In the genomic region with DNA sequence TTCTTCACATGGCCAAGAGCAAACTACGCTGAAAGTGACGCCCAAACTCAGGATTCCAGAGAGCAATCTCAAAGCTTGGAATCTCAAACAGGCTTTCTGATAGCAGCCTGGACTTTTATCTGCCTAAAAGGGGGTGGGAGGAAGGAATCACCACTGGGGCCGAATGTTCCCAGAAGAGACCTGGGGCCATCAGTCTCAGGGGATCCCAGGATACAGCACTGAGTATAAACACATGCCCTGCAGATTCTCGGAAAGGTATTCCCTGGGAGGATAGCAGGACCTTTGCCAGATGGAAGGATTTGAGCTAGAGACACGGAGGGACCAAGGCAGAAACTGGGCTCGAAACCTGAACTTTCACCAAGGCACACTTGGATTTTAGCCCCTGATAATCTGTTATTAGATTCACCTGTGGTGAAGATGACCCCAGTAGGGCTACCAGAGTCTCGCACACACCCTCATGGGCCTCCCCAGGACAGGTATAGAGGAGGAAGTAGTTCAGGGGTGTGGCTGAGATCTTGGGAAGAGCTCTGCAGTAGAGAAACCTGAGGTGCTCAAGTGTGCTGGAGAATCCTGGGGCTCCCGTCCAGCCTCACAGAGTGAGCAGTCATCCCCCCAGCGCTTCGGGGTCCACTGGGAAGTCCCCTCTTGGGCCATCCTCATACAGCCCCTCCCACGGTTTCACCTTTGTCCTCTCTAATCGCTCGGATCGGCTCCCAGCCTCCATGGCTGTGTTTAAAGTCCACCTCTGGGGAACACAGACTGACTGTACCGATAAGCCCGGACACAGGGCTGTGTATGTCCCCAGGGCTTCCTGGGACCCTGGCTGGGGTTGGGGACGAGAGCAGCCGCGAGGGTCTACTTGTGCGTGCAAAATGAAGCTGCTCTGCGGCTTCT, we compare ENCODE assay signal across 19 mouse cellular contexts. TPM values are rescaled to one million over a fixed set of nuclear protein-coding genes. Genes with fewer than 3 reads are reported as not detected.
DNase-seq lines count a peak whose midpoint lies in the region; ATAC-seq lines count a peak whose summit lies in the region.
"Had no signal": no experiment of that assay in that cellular context is flagged by ENCODE, and none has a peak within 500 bp of the region (broad histone marks: within the 10 kb centered on the region; RNA-seq: fewer than 3 reads in every experiment).

Gene Pla2g12b, plus strand, starts transcription at position 762 of the 894 bp plus-strand sequence.

- H3K4me1 ChIP-seq in heart, embryonic 13.5 days = peaks cover 17% of the 10 kb centered on the region
- H3K4me1 ChIP-seq in stomach, embryonic 14.5 days (ENCODE audit: control insufficient read depth, insufficient read depth, low read length) = no peaks in the 10 kb centered on the region
- H3K4me1 ChIP-seq: embryonic facial prominence, embryonic 15.5 days; midbrain, embryonic 13.5 days had no signal

- peak within 1 kb of the TSS; percentile 22 for H3K4me3 ChIP-seq in heart, embryonic 13.5 days
- no peak within 1 kb of the TSS for H3K4me3 ChIP-seq in stomach, embryonic 14.5 days (ENCODE audit: low read depth, low read length)
- H3K4me3 ChIP-seq: embryonic facial prominence, embryonic 15.5 days; midbrain, embryonic 13.5 days had no signal

- peak within 1 kb of the TSS; percentile 37 for H3K9ac ChIP-seq in heart, embryonic 13.5 days
- no peak within 1 kb of the TSS for H3K9ac ChIP-seq in stomach, embryonic 14.5 days (replicated peaks; ENCODE audit: low read depth, low read length)
- H3K9ac ChIP-seq: embryonic facial prominence, embryonic 15.5 days; forebrain, postnatal 0 days; midbrain, embryonic 13.5 days had no signal

- 41% methylated on average over 21 of the region's 21 CpGs for WGBS in heart, embryonic 13.5 days
- WGBS in stomach, embryonic 14.5 days = 57% methylated on average over 21 of the region's 21 CpGs

- H3K9me3 ChIP-seq in heart, embryonic 13.5 days = 0 out of 2 replicates have a peak, but pooled peaks cover 3% of the 10 kb centered on the region
- H3K9me3 ChIP-seq in stomach, embryonic 14.5 days (ENCODE audit: control insufficient read depth, low read depth, low read length) = no peaks in the 10 kb centered on the region
- H3K9me3 ChIP-seq: embryonic facial prominence, embryonic 15.5 days had no signal

- H3K27ac ChIP-seq in heart, embryonic 13.5 days (replicated peaks) = peak within 1 kb of the TSS; percentile 13; the same call in 1 of the 2 replicates
- H3K27ac ChIP-seq in stomach, embryonic 14.5 days (ENCODE audit: low read length) = no peak within 1 kb of the TSS; the same call in 1 of the 2 replicates
- H3K27ac ChIP-seq: embryonic facial prominence, embryonic 15.5 days; hindbrain, postnatal 0 days; kidney, postnatal 0 days; macrophage; midbrain, embryonic 13.5 days had no signal

- DNase-seq in heart, postnatal 25 days (ENCODE audit: low spot score) = no peak
- peak; percentile 50 for DNase-seq in liver
- no peak for DNase-seq in spleen, postnatal 14 days (ENCODE audit: low spot score in 2 of 2)
- DNase-seq in embryo, embryonic 11 days = no peak
- DNase-seq: forebrain, postnatal 0 days; gastrocnemius, postnatal 14 days; lung, adult 2 months had no signal

- H3K4me2 ChIP-seq in heart, embryonic 13.5 days = peak within 1 kb of the TSS; percentile 60
- 0 out of 2 replicates have a peak within 1 kb of the TSS, but pooled peaks have one; percentile 3 for H3K4me2 ChIP-seq in stomach, embryonic 14.5 days (replicated peaks; ENCODE audit: low read depth, low read length)
- H3K4me2 ChIP-seq: embryonic facial prominence, embryonic 15.5 days; midbrain, embryonic 13.5 days had no signal

- no peaks in the 10 kb centered on the region for H3K27me3 ChIP-seq in heart, embryonic 13.5 days (replicated peaks)
- H3K27me3 ChIP-seq in stomach, embryonic 14.5 days (ENCODE audit: control insufficient read depth, insufficient read depth, low read length) = no peaks in the 10 kb centered on the region
- H3K27me3 ChIP-seq: embryonic facial prominence, embryonic 15.5 days; midbrain, embryonic 13.5 days had no signal

- ATAC-seq in heart, embryonic 13.5 days (ENCODE audit: extremely low read depth, insufficient number of reproducible peaks, low FRiP score, low TSS enrichment) = no peak
- 0 out of 2 replicates have a peak, but pooled peaks have one; percentile 25 for ATAC-seq in erythroid progenitor cell, adult 5-6 weeks (replicated peaks; ENCODE audit: low FRiP score, poor library complexity, severe bottlenecking)
- peak; percentile 69 for ATAC-seq in stomach, embryonic 14.5 days (ENCODE audit: insufficient number of reproducible peaks, insufficient read depth, low FRiP score, low read depth)
- ATAC-seq: forebrain, postnatal 0 days; hindbrain, postnatal 0 days; midbrain, embryonic 13.5 days had no signal

- intact Hi-C loops in heart, postnatal 25 days (cut with DNase I) = no loop called here

- no peaks in the 10 kb centered on the region for H3K36me3 ChIP-seq in heart, embryonic 13.5 days
- no peaks in the 10 kb centered on the region for H3K36me3 ChIP-seq in stomach, embryonic 14.5 days (ENCODE audit: control insufficient read depth, insufficient read depth, low read length)
- H3K36me3 ChIP-seq: embryonic facial prominence, embryonic 15.5 days; midbrain, embryonic 13.5 days had no signal

RNA-seq across cellular contexts. Expression of gene Pla2g12b, which starts in this region (rescaled TPM):
- 1.1 and 2.1 TPM in 2 replicates for polyA plus RNA-seq in heart, embryonic 13.5 days (2015; fragmentation: Nextera tagmentation; extraction: Ambion mirVana)
- total RNA-seq in heart, postnatal 25 days (2021) = not detected
- total RNA-seq in erythroid progenitor cell, adult 5-6 weeks (2015; ENCODE audit: low replicate concordance) = not detected in 2 replicates
- not detected in 2 replicates for total RNA-seq in erythroid progenitor cell, adult 5-6 weeks (2017; ENCODE audit: low replicate concordance)
- polyA plus RNA-seq in stomach, embryonic 14.5 days (2014; fragmentation: Nextera tagmentation; extraction: Ambion mirVana) = 1.7 and 2.4 TPM in 2 replicates
- total RNA-seq: common myeloid progenitor, adult 5-6 weeks; forebrain, postnatal 0 days; hindbrain, postnatal 0 days; layer of hippocampus, postnatal 14 days; left cerebral cortex, postnatal 25 days; MEL had no signal
- polyA plus RNA-seq: forebrain, postnatal 0 days; hindbrain, postnatal 0 days; macrophage; midbrain, embryonic 13.5 days had no signal

Comparison
In these comparisons a context has a peak if more than half of its experiments do, and no peak if none do; other contexts are left out.
1. Peak in ATAC-seq in erythroid progenitor cell, adult 5-6 weeks; RNA of the gene not detected or under 1 TPM.